Mouse (Mus musculus) limb, embryonic 15.5 days (tissue): ENCODE data around the gene Smr3a. TPM values are rescaled to one million over a fixed set of nuclear protein-coding genes. Genes with fewer than 3 reads are reported as not detected.
A peak's percentile ranks its signal among the peaks of the same experiment; 100 is the strongest.

Source experiments
- ATAC-seq: fragments of 200-750 bp; cut with Nextera tagmentation; 2 replicates; pipeline ENCODE4 v1.8.0; 2017; ENCODE audit warnings: low read depth, moderate TSS enrichment; ENCODE audit not compliant: insufficient number of reproducible peaks, low FRiP score, low TSS enrichment
- H3K27ac ChIP-seq: fragments of 300-500 bp; sonication (generic); 2 replicates; pipeline ENCODE4 v1.5.1; 2015; ENCODE audit warnings: moderate library complexity, mild to moderate bottlenecking, inconsistent platforms
- H3K27me3 ChIP-seq: fragments of 300-500 bp; sonication (generic); 2 replicates; pipeline ENCODE4 v1.6.1; 2015; ENCODE audit warnings: inconsistent platforms
- H3K36me3 ChIP-seq: fragments of 300-500 bp; sonication (generic); 2 replicates; pipeline ENCODE4 v1.6.1; 2015; ENCODE audit warnings: inconsistent platforms
- H3K4me1 ChIP-seq: fragments of 300-500 bp; sonication (generic); 2 replicates; pipeline ENCODE4 v1.6.1; 2015; ENCODE audit warnings: inconsistent platforms
- H3K4me2 ChIP-seq: fragments of 300-500 bp; sonication (generic); 2 replicates; pipeline ENCODE4 v1.6.1; 2015; ENCODE audit warnings: mild to moderate bottlenecking, inconsistent platforms
- H3K4me3 ChIP-seq: fragments of 300-500 bp; sonication (generic); 2 replicates; pipeline ENCODE4 v1.5.1; 2015; ENCODE audit warnings: mild to moderate bottlenecking, inconsistent platforms
- H3K9ac ChIP-seq: fragments of 300-500 bp; sonication (generic); 2 replicates; pipeline ENCODE4 v1.6.1; 2015; ENCODE audit warnings: inconsistent platforms
- H3K9me3 ChIP-seq: fragments of 300-500 bp; sonication (generic); 2 replicates; pipeline ENCODE4 v1.6.1; 2016; ENCODE audit warnings: inconsistent platforms
- WGBS: fragments of 180-500 bp; shearing (Covaris S2); methylation state at CpG from one replicate; pipeline ENCODE4 v1.1.7; 2015; 5-methylcytosine and 5-hydroxymethylcytosine counted together
- polyA plus RNA-seq: library from polyadenylated mRNA; unstranded; fragments of >200 nt; fragmentation: Nextera tagmentation; extraction: Ambion mirVana; gene quantifications from 2 replicates; pipeline ENCODE4 v1.2.1, GENCODE M21; 2015

The Smr3a gene
- polyA plus RNA-seq: not detected in 2 replicates

DNA sequence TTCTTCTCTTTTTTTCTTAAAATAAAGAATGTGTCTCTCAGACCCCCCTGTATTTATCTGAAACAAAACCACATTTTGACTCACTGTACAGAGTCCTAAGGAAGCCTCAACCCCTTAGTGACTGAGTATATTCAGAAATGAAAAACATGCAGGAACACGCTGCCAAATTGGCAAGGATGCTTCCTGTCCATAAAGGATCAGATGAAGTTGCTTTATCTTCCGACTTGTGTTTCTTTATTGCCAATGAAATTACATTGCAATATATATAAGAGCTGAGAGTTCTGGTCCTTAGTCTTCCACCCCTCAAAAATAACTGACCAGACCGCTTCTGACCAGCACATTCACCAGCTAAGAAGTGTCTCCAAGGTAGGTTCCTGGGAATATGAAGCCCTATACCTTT, at the start of gene Smr3a:
Gene Smr3a, plus strand, starts transcription at position 301 of the 400 bp plus-strand sequence.
- H3K4me3 ChIP-seq: no peak within 1 kb of the TSS
- H3K4me2 ChIP-seq: no peak within 1 kb of the TSS
- no peaks in the 10 kb centered on the region for H3K9me3 ChIP-seq
- WGBS: 72% methylated on average over 3 of the region's 3 CpGs
- H3K36me3 ChIP-seq: no peaks in the 10 kb centered on the region
- ATAC-seq: no peak
- no peaks in the 10 kb centered on the region for H3K4me1 ChIP-seq
- H3K9ac ChIP-seq: no peak within 1 kb of the TSS
- H3K27me3 ChIP-seq: no peaks in the 10 kb centered on the region
- H3K27ac ChIP-seq: no peak within 1 kb of the TSS

DNA sequence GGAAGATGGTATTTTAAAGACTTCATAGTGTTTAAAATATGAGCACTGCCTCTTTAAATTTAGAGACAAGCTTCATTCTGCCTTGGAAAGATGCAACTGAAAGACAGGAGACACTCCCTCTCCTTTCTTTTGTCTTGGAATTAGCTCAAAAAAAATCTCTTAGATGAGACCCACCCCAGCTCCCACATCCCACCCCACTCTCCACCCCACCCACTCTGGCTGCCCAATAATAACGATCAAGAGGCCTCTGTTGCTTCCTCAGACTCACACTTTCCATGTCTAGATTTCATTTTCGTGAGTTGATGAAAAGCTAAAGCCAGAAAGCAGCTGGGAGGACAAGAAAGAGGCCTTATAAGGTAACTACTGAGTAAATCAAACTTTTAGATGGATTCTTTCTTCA, 33.1 kb upstream of the Smr3a start, which contains the start of the genes 2310003L06Rik and Gm28434:
Gene 2310003L06Rik, plus strand, starts transcription at position 259 of the 400 bp plus-strand sequence.
Gene Gm28434, plus strand, starts transcription at position 317 of the 400 bp plus-strand sequence.
- H3K27me3 ChIP-seq: no peaks in the 10 kb centered on the region
- no peaks in the 10 kb centered on the region for H3K36me3 ChIP-seq
- H3K9ac ChIP-seq: no peak within 1 kb of the TSS
- ATAC-seq: no peak
- H3K4me1 ChIP-seq: no peaks in the 10 kb centered on the region
- H3K4me3 ChIP-seq: no peak within 1 kb of the TSS
- no peak within 1 kb of the TSS for H3K4me2 ChIP-seq
- H3K9me3 ChIP-seq: no peaks in the 10 kb centered on the region
- 63% methylated on average over 2 of the region's 2 CpGs for WGBS
- H3K27ac ChIP-seq: no peak within 1 kb of the TSS

- no peak within 1 kb of the TSS for H3K27ac ChIP-seq
- H3K9me3 ChIP-seq: no peaks in the 10 kb centered on the region
Measured at GRCm38 (mm10) chr5:87979139-87979538, 23.2 kb upstream of the Smr3a start, which contains the start of gene Cabs1. TSS of gene Cabs1 (plus strand) at chr5:87979439.

DNA sequence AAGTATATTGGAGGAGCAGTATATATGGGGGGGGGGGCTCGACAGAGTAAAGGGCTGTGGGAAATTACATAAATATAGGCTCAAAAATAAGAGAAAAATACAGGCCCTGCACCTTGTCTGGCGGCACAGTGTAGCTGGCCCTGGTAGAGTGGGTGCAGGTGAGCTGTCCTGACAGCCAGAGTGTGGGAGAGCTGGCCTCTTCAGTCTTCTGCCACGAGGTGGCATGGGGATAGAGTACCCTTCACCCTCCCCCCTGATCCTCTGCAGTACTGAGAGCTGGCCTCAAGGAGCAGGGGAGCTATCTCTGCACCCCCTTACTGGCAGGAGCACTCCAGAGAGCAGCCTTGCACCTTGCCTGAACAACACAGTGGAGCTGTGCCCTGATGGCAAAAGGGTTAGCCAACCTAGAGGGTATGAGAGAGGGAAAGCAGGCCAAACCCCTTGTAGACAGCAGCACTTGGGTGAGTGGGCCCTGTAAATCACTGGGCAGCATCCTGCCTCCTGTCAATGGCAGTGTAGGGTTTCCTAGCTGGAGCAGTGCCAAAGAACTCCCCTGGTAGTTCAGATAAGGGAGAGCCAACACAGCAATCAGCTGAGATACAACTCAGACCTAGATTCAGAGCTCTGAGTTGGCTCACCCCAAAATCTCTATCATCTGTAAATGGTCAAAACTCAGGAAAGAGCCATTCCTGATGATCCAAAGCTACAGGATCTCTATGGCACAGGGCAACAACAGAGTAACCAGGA, 19.7 kb upstream of the Smr3a start:
- H3K9me3 ChIP-seq: no peaks in the 10 kb centered on the region
- no peak overlapping the region for H3K4me3 ChIP-seq
- no peak overlapping the region for H3K27ac ChIP-seq
- H3K36me3 ChIP-seq: no peaks in the 10 kb centered on the region
- peak; percentile 55; the same call in 1 of the 2 replicates for ATAC-seq
- no peaks in the 10 kb centered on the region for H3K27me3 ChIP-seq
- no peak overlapping the region for H3K9ac ChIP-seq
- H3K4me2 ChIP-seq: no peak overlapping the region
- no peaks in the 10 kb centered on the region for H3K4me1 ChIP-seq
- WGBS: 56% methylated on average over 3 of the region's 3 CpGs

More at GRCm38 (mm10) chr5:87979139-87979538, 23.2 kb upstream of the Smr3a start, which contains the start of gene Cabs1:
- Histone ChIP-seq H3K27me3 (no peaks in the 10 kb centered on the region), H3K9ac (no peak within 1 kb of the TSS), H3K4me3 (no peak within 1 kb of the TSS), H3K36me3 (no peaks in the 10 kb centered on the region), H3K4me1 (no peaks in the 10 kb centered on the region), H3K4me2 (no peak within 1 kb of the TSS)
- 85% methylated on average over 3 of the region's 3 CpGs for WGBS
- ATAC-seq: no peak

- Histone ChIP-seq H3K4me2 (no peak overlapping the region), H3K4me1 (no peaks in the 10 kb centered on the region), H3K9me3 (no peaks in the 10 kb centered on the region), H3K27me3 (no peaks in the 10 kb centered on the region), H3K36me3 (no peaks in the 10 kb centered on the region), H3K9ac (no peak overlapping the region), H3K27ac (no peak overlapping the region), H3K4me3 (no peak overlapping the region)
- ATAC-seq: no peak
Measured at GRCm38 (mm10) chr5:88005241-88005640, 2.9 kb downstream of the Smr3a start.

Other genes starting within 250 kb of the Smr3a start
- not detected in 2 replicates for gene Csn1s2a, start 228.0 kb upstream of the Smr3a start, polyA plus RNA-seq
- 0.51 and 0.53 TPM in 2 replicates for gene Csn1s2b, start 194.5 kb upstream of the Smr3a start, polyA plus RNA-seq
- gene Prr27, start 176.9 kb upstream of the Smr3a start, polyA plus RNA-seq: not detected in 2 replicates
- not detected in 2 replicates for gene Odam, start 117.5 kb upstream of the Smr3a start, polyA plus RNA-seq
- not detected in 2 replicates for gene Csn3, start 77.0 kb upstream of the Smr3a start, polyA plus RNA-seq
- gene 2310003L06Rik, start 33.1 kb upstream of the Smr3a start, polyA plus RNA-seq: not detected in 2 replicates
- not detected in 2 replicates for gene Gm28434, start 33.0 kb upstream of the Smr3a start, polyA plus RNA-seq
- not detected in 2 replicates for gene Cabs1, start 23.1 kb upstream of the Smr3a start, polyA plus RNA-seq
- 0.31 TPM in 1 of 2 replicates, not detected in the other for gene Smr2, start 84.0 kb downstream of the Smr3a start, polyA plus RNA-seq
- gene Gm11116, start 109.0 kb downstream of the Smr3a start, polyA plus RNA-seq: not detected in 2 replicates
- not detected in 2 replicates for gene Gm11115, start 151.6 kb downstream of the Smr3a start, polyA plus RNA-seq